Comparison of ENCODE assay signal across 19 mouse cellular contexts in the genomic region with DNA sequence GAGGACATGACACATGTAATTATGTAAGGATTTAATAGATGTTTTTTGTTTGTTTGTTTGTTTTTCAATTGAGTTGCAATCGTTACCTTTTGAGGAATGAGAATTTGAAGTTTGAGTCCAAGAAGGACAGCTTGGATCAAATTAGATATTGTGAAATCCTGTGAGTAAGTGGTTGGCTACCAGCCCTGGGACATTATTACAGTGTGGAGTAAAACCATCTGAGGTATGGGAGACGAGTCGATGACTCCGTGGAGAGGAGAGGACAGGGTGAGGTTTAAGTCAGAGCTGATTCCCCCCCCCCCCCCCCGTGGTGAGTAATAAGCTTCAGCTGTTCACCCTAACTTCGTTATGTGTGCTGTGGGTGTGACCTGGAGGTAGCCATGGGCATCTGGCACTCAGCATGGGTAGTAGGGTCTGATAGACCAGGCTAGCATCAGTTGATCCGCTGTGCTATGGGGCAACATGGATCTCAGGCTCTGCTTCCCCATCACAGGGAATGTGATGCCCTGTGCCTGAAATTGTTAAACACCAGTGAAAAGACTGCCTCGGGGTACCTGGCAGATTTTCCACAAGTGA.
DNase-seq lines count a peak whose midpoint lies in the region; ATAC-seq and TF ChIP-seq lines count a peak whose summit lies in the region.
"Had no signal": no experiment of that assay in that cellular context is flagged by ENCODE, and none has a peak within 500 bp of the region (broad histone marks: within the 10 kb centered on the region; RNA-seq: fewer than 3 reads in every experiment).

No protein-coding gene starts in this region.

- no peaks in the 10 kb centered on the region for H3K27me3 ChIP-seq in heart, embryonic 11.5 days (ENCODE audit: control insufficient read depth, insufficient read depth, low read length)
- no peaks in the 10 kb centered on the region for H3K27me3 ChIP-seq in C2C12 (ENCODE audit: control insufficient read depth, insufficient read depth, insufficient read length)
- H3K27me3 ChIP-seq in lung, embryonic 14.5 days (ENCODE audit: insufficient read depth, low read length), result no peaks in the 10 kb centered on the region
- no peaks in the 10 kb centered on the region for H3K27me3 ChIP-seq in hindbrain, embryonic 12.5 days
- H3K27me3 ChIP-seq: embryonic facial prominence, embryonic 12.5 days; midbrain, embryonic 13.5 days; neural tube, embryonic 12.5 days; Patski had no signal

- 83% methylated on average over 8 of the region's 8 CpGs for WGBS in heart, embryonic 11.5 days (ENCODE audit: insufficient replicate concordance)
- 61% methylated on average over 8 of the region's 8 CpGs for WGBS in lung, embryonic 14.5 days
- 88% methylated on average over 8 of the region's 8 CpGs for WGBS in hindbrain, embryonic 12.5 days

- peaks cover 88% of the 10 kb centered on the region for H3K79me2 ChIP-seq in C2C12 (ENCODE audit: control insufficient read depth, insufficient read depth)

- peak; percentile 73 to 81 for DNase-seq in heart, adult 18-20 months
- peak; percentile 58 to 70 for DNase-seq in adrenal gland, postnatal 36 days
- DNase-seq in lung, embryonic 14.5 days, result peak; percentile 45
- no peak for DNase-seq in left cerebral cortex, adult 2 months (ENCODE audit: extremely low spot score in 1 of 2, low spot score in 2 of 2)
- no peak for DNase-seq in frontal cortex, adult 2 months (ENCODE audit: extremely low spot score in 1 of 2, low spot score in 1 of 2)
- DNase-seq: cerebellum, adult 8-10 months; forebrain, postnatal 0 days; kidney, postnatal 4 days; liver, postnatal 0 days; thymus, postnatal 25 days had no signal

- no peak overlapping the region for H3K9ac ChIP-seq in heart, embryonic 11.5 days (ENCODE audit: low read depth, low read length)
- no peak overlapping the region for H3K9ac ChIP-seq in lung, embryonic 14.5 days
- H3K9ac ChIP-seq in hindbrain, embryonic 12.5 days, result no peak overlapping the region
- H3K9ac ChIP-seq: embryonic facial prominence, embryonic 12.5 days; forebrain, postnatal 0 days; liver, postnatal 0 days; midbrain, embryonic 13.5 days; neural tube, embryonic 12.5 days had no signal

- H3K27ac ChIP-seq in heart, embryonic 11.5 days (ENCODE audit: low read depth, low read length), result no peak overlapping the region
- no peak overlapping the region for H3K27ac ChIP-seq in lung, embryonic 14.5 days (ENCODE audit: low read depth)
- no peak overlapping the region for H3K27ac ChIP-seq in left cerebral cortex, adult 2 months
- no peak overlapping the region for H3K27ac ChIP-seq in hindbrain, embryonic 12.5 days
- H3K27ac ChIP-seq: embryonic facial prominence, embryonic 12.5 days; midbrain, embryonic 13.5 days; neural tube, embryonic 12.5 days had no signal

- H3K4me1 ChIP-seq in heart, embryonic 11.5 days (ENCODE audit: control insufficient read depth, insufficient read depth, low read length), result peaks cover 16% of the 10 kb centered on the region
- peaks cover 9% of the 10 kb centered on the region for H3K4me1 ChIP-seq in lung, embryonic 14.5 days (ENCODE audit: insufficient read depth)
- H3K4me1 ChIP-seq in hindbrain, embryonic 12.5 days, result peaks cover 14% of the 10 kb centered on the region

- no peak overlapping the region for H3ac ChIP-seq in C2C12 (ENCODE audit: control insufficient read depth, insufficient read length, low read depth)

- TF ChIP-seq CTCF in C2C12 (IDR thresholded peaks at IDR 0.05; ENCODE audit: control insufficient read depth, insufficient read depth, insufficient read length), result no peak
- no peak for TF ChIP-seq CTCF in lung, embryonic 14.5 days (IDR thresholded peaks at IDR 0.05; ENCODE audit: low read depth)
- TF ChIP-seq CTCF in left cerebral cortex, adult 2 months (IDR thresholded peaks at IDR 0.05), result no peak

- no peak for ATAC-seq in heart, embryonic 11.5 days (replicated peaks; ENCODE audit: insufficient number of reproducible peaks, low FRiP score, low TSS enrichment)
- ATAC-seq in lung, embryonic 14.5 days (ENCODE audit: insufficient read depth), result no peak
- no peak for ATAC-seq in hindbrain, embryonic 12.5 days (ENCODE audit: low FRiP score)
- ATAC-seq: CD4-positive, CD25-positive, alpha-beta regulatory T cell, adult 4 months; forebrain, postnatal 0 days; intestine, embryonic 16.5 days; liver, postnatal 0 days; midbrain, embryonic 13.5 days; Patski had no signal

- H3K9me3 ChIP-seq in heart, embryonic 11.5 days (replicated peaks; ENCODE audit: control insufficient read depth, low read length), result no peaks in the 10 kb centered on the region
- no peaks in the 10 kb centered on the region for H3K9me3 ChIP-seq in lung, embryonic 14.5 days (ENCODE audit: low read depth, low read length)
- H3K9me3 ChIP-seq in hindbrain, embryonic 12.5 days (replicated peaks), result no peaks in the 10 kb centered on the region
- H3K9me3 ChIP-seq: midbrain, embryonic 13.5 days; neural tube, embryonic 12.5 days had no signal

- H3K36me3 ChIP-seq in heart, embryonic 11.5 days (ENCODE audit: control insufficient read depth, insufficient read depth, low read length), result no peaks in the 10 kb centered on the region
- no peaks in the 10 kb centered on the region for H3K36me3 ChIP-seq in C2C12 (ENCODE audit: control insufficient read depth, insufficient read depth)
- no peaks in the 10 kb centered on the region for H3K36me3 ChIP-seq in lung, embryonic 14.5 days (ENCODE audit: insufficient read depth)
- no peaks in the 10 kb centered on the region for H3K36me3 ChIP-seq in hindbrain, embryonic 12.5 days
- H3K36me3 ChIP-seq: embryonic facial prominence, embryonic 12.5 days; midbrain, embryonic 13.5 days; neural tube, embryonic 12.5 days had no signal

- peaks cover 51% of the 10 kb centered on the region for H3K79me3 ChIP-seq in C2C12 (ENCODE audit: low read depth)

- intact Hi-C loops in left cerebral cortex, adult 2 months (cut with DNase I), result no loop called here

- no peak overlapping the region for H3K4me3 ChIP-seq in heart, embryonic 11.5 days (ENCODE audit: low read depth, low read length)
- H3K4me3 ChIP-seq in C2C12 (ENCODE audit: insufficient read depth, poor library complexity, severe bottlenecking), result no peak overlapping the region
- H3K4me3 ChIP-seq in lung, embryonic 14.5 days (ENCODE audit: low read depth, low read length), result no peak overlapping the region
- H3K4me3 ChIP-seq in left cerebral cortex, adult 2 months, result no peak overlapping the region
- no peak overlapping the region for H3K4me3 ChIP-seq in hindbrain, embryonic 12.5 days
- H3K4me3 ChIP-seq: embryonic facial prominence, embryonic 12.5 days; midbrain, embryonic 13.5 days; neural tube, embryonic 12.5 days had no signal

- no peak overlapping the region for H3K4me2 ChIP-seq in heart, embryonic 11.5 days
- no peak overlapping the region for H3K4me2 ChIP-seq in lung, embryonic 14.5 days
- H3K4me2 ChIP-seq in hindbrain, embryonic 12.5 days (replicated peaks), result no peak overlapping the region
- H3K4me2 ChIP-seq: embryonic facial prominence, embryonic 12.5 days; midbrain, embryonic 13.5 days; neural tube, embryonic 12.5 days had no signal

TF ChIP-seq in C2C12, 6 proteins besides CTCF, POLR2A, EP300 and RAD21:
- TF ChIP-seq FOSL1 (IDR thresholded peaks at IDR 0.05; ENCODE audit: insufficient read depth, low read length, poor library complexity, severe bottlenecking) (no peak), MYOG (IDR thresholded peaks at IDR 0.05; ENCODE audit: control insufficient read depth, extremely low read depth, insufficient read length) (no peak), MYOD1 (IDR thresholded peaks at IDR 0.05; ENCODE audit: control insufficient read depth, insufficient read length, low read depth) (peak; percentile 79), MAX (IDR thresholded peaks at IDR 0.05) (no peak), CEBPB (IDR thresholded peaks at IDR 0.05; ENCODE audit: low read depth) (peak; percentile 96), USF1 (IDR thresholded peaks at IDR 0.05; ENCODE audit: low read depth) (no peak)

Comparison
In these comparisons a context has a peak if more than half of its experiments do, and no peak if none do; other contexts are left out.
1. DNase-seq: peak in heart, adult 18-20 months (2 of 2), adrenal gland, postnatal 36 days (2 of 2) and lung, embryonic 14.5 days (single experiment); none in left cerebral cortex, adult 2 months (0 of 2) and frontal cortex, adult 2 months (0 of 2).